Mouse (Mus musculus): ENCODE data around the gene Tom1l1. TPM values are rescaled to one million over a fixed set of nuclear protein-coding genes. Genes with fewer than 3 reads are reported as not detected.

Gene Tom1l1
- polyA plus RNA-seq, 1 experiment from 2014 or later: 23.6 TPM

Other genes with a start within 250 kb of the Tom1l1 start
- 34.9 and 36.5 TPM in 2 replicates for gene Stxbp4, start 50.3 kb downstream of the Tom1l1 start, polyA plus RNA-seq (2015; fragmentation: Nextera tagmentation; extraction: Ambion mirVana)
- 38.6 and 40.3 TPM in 2 replicates for gene Cox11, start 50.2 kb downstream of the Tom1l1 start, polyA plus RNA-seq (2015; fragmentation: Nextera tagmentation; extraction: Ambion mirVana)